Mouse (Mus musculus): ENCODE data around the gene Rai1.

The Rai1 gene

GRCm38 (mm10) chr11:60104810-60105592 is at the start of gene Rai1:
TSS of gene Rai1 (plus strand) at chr11:60105013.
- DNase-seq (ENCODE audit: low read depth): peak; percentile 40

GRCm38 (mm10) chr11:60056520-60056919 is 48.3 kb upstream of the Rai1 start:
- DNase-seq (ENCODE audit: low read depth): no peak

GRCm38 (mm10) chr11:60057987-60058386 is 46.8 kb upstream of the Rai1 start:
- no peak for DNase-seq (ENCODE audit: low read depth)

GRCm38 (mm10) chr11:60058441-60058840 is 46.4 kb upstream of the Rai1 start:
- no peak for DNase-seq (ENCODE audit: low read depth)

GRCm38 (mm10) chr11:60060026-60060425 is 44.8 kb upstream of the Rai1 start:
- DNase-seq (ENCODE audit: low read depth): no peak

- no peak for DNase-seq (ENCODE audit: low read depth)
Observed at GRCm38 (mm10) chr11:60061504-60062006, 43.3 kb upstream of the Rai1 start.

GRCm38 (mm10) chr11:60065267-60065666 is 39.5 kb upstream of the Rai1 start:
- DNase-seq (ENCODE audit: low read depth): no peak

GRCm38 (mm10) chr11:60067646-60068045 is 37.2 kb upstream of the Rai1 start:
- no peak for DNase-seq (ENCODE audit: low read depth)

GRCm38 (mm10) chr11:60068631-60069030 is 36.2 kb upstream of the Rai1 start:
- DNase-seq (ENCODE audit: low read depth): no peak

- no peak for DNase-seq (ENCODE audit: low read depth)
Observed at GRCm38 (mm10) chr11:60070599-60070998, 34.2 kb upstream of the Rai1 start.

- no peak for DNase-seq (ENCODE audit: low read depth)
Observed at GRCm38 (mm10) chr11:60071221-60071620, 33.6 kb upstream of the Rai1 start.

GRCm38 (mm10) chr11:60073121-60073520 is 31.7 kb upstream of the Rai1 start:
- DNase-seq (ENCODE audit: low read depth): no peak

- DNase-seq (ENCODE audit: low read depth): no peak
Observed at GRCm38 (mm10) chr11:60073936-60074502, 30.8 kb upstream of the Rai1 start.

GRCm38 (mm10) chr11:60076183-60076582 is 28.6 kb upstream of the Rai1 start:
- DNase-seq (ENCODE audit: low read depth): no peak

GRCm38 (mm10) chr11:60076790-60077189 is 28.0 kb upstream of the Rai1 start:
- DNase-seq (ENCODE audit: low read depth): no peak

GRCm38 (mm10) chr11:60084589-60084988 is 20.2 kb upstream of the Rai1 start:
- DNase-seq (ENCODE audit: low read depth): no peak

GRCm38 (mm10) chr11:60086676-60087075 is 18.1 kb upstream of the Rai1 start:
- DNase-seq (ENCODE audit: low read depth): no peak

- no peak for DNase-seq (ENCODE audit: low read depth)
Observed at GRCm38 (mm10) chr11:60088947-60089346, 15.9 kb upstream of the Rai1 start.

- no peak for DNase-seq (ENCODE audit: low read depth)
Observed at GRCm38 (mm10) chr11:60090696-60091421, 14.0 kb upstream of the Rai1 start.

- no peak for DNase-seq (ENCODE audit: low read depth)
Observed at GRCm38 (mm10) chr11:60091422-60091761, 13.4 kb upstream of the Rai1 start.

GRCm38 (mm10) chr11:60093227-60093626 is 11.6 kb upstream of the Rai1 start:
- DNase-seq (ENCODE audit: low read depth): no peak

GRCm38 (mm10) chr11:60093984-60094587 is 10.7 kb upstream of the Rai1 start:
- DNase-seq (ENCODE audit: low read depth): no peak
